Mouse (Mus musculus): ENCODE data around the gene Rnf214.

DNA sequence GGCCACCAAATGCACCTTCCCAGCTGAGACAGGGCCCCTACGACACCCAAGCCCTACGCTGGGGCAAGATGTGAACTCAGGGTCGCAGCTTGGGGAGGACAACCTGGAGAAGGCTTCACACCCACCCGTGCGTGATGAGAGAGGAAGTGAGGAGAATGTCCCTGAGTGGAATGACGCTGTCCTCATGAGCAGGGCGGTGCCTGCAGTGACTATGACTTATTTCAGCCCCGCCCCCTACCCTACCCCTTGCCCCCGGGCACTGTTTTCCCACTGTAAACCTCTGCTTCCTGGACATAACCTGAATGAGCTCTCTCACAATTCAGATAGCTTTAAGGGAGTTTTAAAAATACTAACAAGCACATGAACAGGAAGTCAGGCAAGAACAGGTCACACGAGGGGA, 91.2 kb downstream of the Rnf214 start:
- no peak for TF ChIP-seq CTCF (IDR thresholded peaks at IDR 0.05)
- TF ChIP-seq POLR2A (IDR thresholded peaks at IDR 0.05; ENCODE audit: insufficient read depth, low read depth, low read length): no peak
- no peak for TF ChIP-seq EP300 (IDR thresholded peaks at IDR 0.05; ENCODE audit: insufficient read depth, low read depth, low read length)
